Mouse (Mus musculus) neural tube, embryonic 13.5 days (tissue): ENCODE data around the gene 2510039O18Rik. TPM values are rescaled to one million over a fixed set of nuclear protein-coding genes. Genes with fewer than 3 reads are reported as not detected.

ENCODE experiments used
- polyA plus RNA-seq: library from polyadenylated mRNA; unstranded; fragments of >200 nt; fragmentation: Nextera tagmentation; extraction: Ambion mirVana; gene quantifications from 2 replicates; pipeline ENCODE4 v1.2.1, GENCODE M21; 2015

The 2510039O18Rik gene
- polyA plus RNA-seq, 1 experiment from 2014 or later, result 14.7 TPM

Other genes with a start within 250 kb of the 2510039O18Rik start
- not detected in 2 replicates for gene Zfp534, start 238.3 kb upstream of the 2510039O18Rik start, polyA plus RNA-seq
- gene Zfp984, start 131.1 kb upstream of the 2510039O18Rik start, polyA plus RNA-seq, result 3.7 and 5.0 TPM in 2 replicates
- gene Zfp933, start 92.5 kb upstream of the 2510039O18Rik start, polyA plus RNA-seq, result 5.3 and 6.4 TPM in 2 replicates
- gene Miip, start 72.1 kb upstream of the 2510039O18Rik start, polyA plus RNA-seq, result 40.8 and 45.1 TPM in 2 replicates
- 12.0 and 14.3 TPM in 2 replicates for gene Fv1, start 71.9 kb upstream of the 2510039O18Rik start, polyA plus RNA-seq
- gene Mfn2, start 36.2 kb upstream of the 2510039O18Rik start, polyA plus RNA-seq, result 76.3 and 79.0 TPM in 2 replicates
- gene Plod1, start 4.1 kb upstream of the 2510039O18Rik start, polyA plus RNA-seq, result 35.2 and 35.7 TPM in 2 replicates
- 0.43 TPM in 1 of 2 replicates, not detected in the other for gene Nppb, start 44.9 kb downstream of the 2510039O18Rik start, polyA plus RNA-seq
- 0.36 and 6.1 TPM in 2 replicates for gene Nppa, start 59.8 kb downstream of the 2510039O18Rik start, polyA plus RNA-seq
- gene Clcn6, start 97.9 kb downstream of the 2510039O18Rik start, polyA plus RNA-seq, result 31.7 and 32.4 TPM in 2 replicates
- gene Mthfr, start 98.2 kb downstream of the 2510039O18Rik start, polyA plus RNA-seq, result 19.9 and 20.9 TPM in 2 replicates
- gene Agtrap, start 147.1 kb downstream of the 2510039O18Rik start, polyA plus RNA-seq, result 6.5 and 7.3 TPM in 2 replicates
- 98.7 and 116 TPM in 2 replicates for gene Mad2l2, start 189.5 kb downstream of the 2510039O18Rik start, polyA plus RNA-seq
- gene Draxin, start 189.8 kb downstream of the 2510039O18Rik start, polyA plus RNA-seq, result 14.0 and 14.3 TPM in 2 replicates
- 16.4 and 16.6 TPM in 2 replicates for gene Fbxo6, start 211.2 kb downstream of the 2510039O18Rik start, polyA plus RNA-seq
- gene Fbxo44, start 219.6 kb downstream of the 2510039O18Rik start, polyA plus RNA-seq, result 81.4 and 87.6 TPM in 2 replicates
- 6.1 and 6.9 TPM in 2 replicates for gene Fbxo2, start 219.7 kb downstream of the 2510039O18Rik start, polyA plus RNA-seq